Mouse (Mus musculus): ENCODE results near the gene Mcu.

Gene Mcu

GRCm38 (mm10) chr10:59517201-59517600 is 99.3 kb downstream of the Mcu start:
- Histone ChIP-seq H3K9me3 (ENCODE audit: low read length) (no peaks in the 10 kb centered on the region), H3K4me1 (replicated peaks; ENCODE audit: low read depth, low read length) (0 out of 2 replicates have a peak, but pooled peaks cover 4% of the 10 kb centered on the region), H3K4me3 (replicated peaks; ENCODE audit: low read length) (no peak overlapping the region), H3K27me3 (ENCODE audit: insufficient read depth, low read length) (no peaks in the 10 kb centered on the region), H3K36me3 (ENCODE audit: insufficient read depth, low read length) (no peaks in the 10 kb centered on the region)
- TF ChIP-seq NANOG (IDR thresholded peaks at IDR 0.05; ENCODE audit: borderline replicate concordance, low read length) (no peak), POU5F1 (IDR thresholded peaks at IDR 0.05; ENCODE audit: borderline replicate concordance, low read length) (no peak), CTCF (conservative IDR thresholded peaks at IDR 0.05; ENCODE audit: low read length) (no peak)

GRCm38 (mm10) chr10:59514739-59515464 is 101.6 kb downstream of the Mcu start:
- H3K4me3 ChIP-seq (replicated peaks; ENCODE audit: low read length): no peak overlapping the region
- H3K27me3 ChIP-seq (ENCODE audit: insufficient read depth, low read length): no peaks in the 10 kb centered on the region
- H3K36me3 ChIP-seq (ENCODE audit: insufficient read depth, low read length): no peaks in the 10 kb centered on the region
- H3K9me3 ChIP-seq (ENCODE audit: low read length): no peaks in the 10 kb centered on the region
- TF ChIP-seq POU5F1 (IDR thresholded peaks at IDR 0.05; ENCODE audit: borderline replicate concordance, low read length): no peak
- H3K4me1 ChIP-seq (replicated peaks; ENCODE audit: low read depth, low read length): 0 out of 2 replicates have a peak, but pooled peaks cover 4% of the 10 kb centered on the region

GRCm38 (mm10) chr10:59512173-59512572 is 104.3 kb downstream of the Mcu start:
- Histone ChIP-seq H3K4me3 (replicated peaks; ENCODE audit: low read length) (no peak overlapping the region), H3K4me1 (replicated peaks; ENCODE audit: low read depth, low read length) (0 out of 2 replicates have a peak, but pooled peaks cover 4% of the 10 kb centered on the region), H3K9me3 (ENCODE audit: low read length) (no peaks in the 10 kb centered on the region), H3K36me3 (ENCODE audit: insufficient read depth, low read length) (no peaks in the 10 kb centered on the region), H3K27me3 (ENCODE audit: insufficient read depth, low read length) (no peaks in the 10 kb centered on the region)
- no peak for TF ChIP-seq POU5F1 (IDR thresholded peaks at IDR 0.05; ENCODE audit: borderline replicate concordance, low read length)
- no peak for TF ChIP-seq NANOG (IDR thresholded peaks at IDR 0.05; ENCODE audit: borderline replicate concordance, low read length)
- TF ChIP-seq CTCF (conservative IDR thresholded peaks at IDR 0.05; ENCODE audit: low read length): no peak

- Histone ChIP-seq H3K27me3 (ENCODE audit: insufficient read depth, low read length) (no peaks in the 10 kb centered on the region), H3K4me1 (replicated peaks; ENCODE audit: low read depth, low read length) (0 out of 2 replicates have a peak, but pooled peaks cover 4% of the 10 kb centered on the region), H3K9me3 (ENCODE audit: low read length) (no peaks in the 10 kb centered on the region), H3K36me3 (ENCODE audit: insufficient read depth, low read length) (no peaks in the 10 kb centered on the region), H3K4me3 (replicated peaks; ENCODE audit: low read length) (no peak overlapping the region)
- TF ChIP-seq POU5F1 (IDR thresholded peaks at IDR 0.05; ENCODE audit: borderline replicate concordance, low read length) (no peak), CTCF (conservative IDR thresholded peaks at IDR 0.05; ENCODE audit: low read length) (no peak)
Measured at GRCm38 (mm10) chr10:59511427-59511963, 105.0 kb downstream of the Mcu start.

- no peak overlapping the region for H3K4me3 ChIP-seq (replicated peaks; ENCODE audit: low read length)
- no peaks in the 10 kb centered on the region for H3K9me3 ChIP-seq (ENCODE audit: low read length)
- no peaks in the 10 kb centered on the region for H3K36me3 ChIP-seq (ENCODE audit: insufficient read depth, low read length)
- TF ChIP-seq NANOG (IDR thresholded peaks at IDR 0.05; ENCODE audit: borderline replicate concordance, low read length) (no peak), POU5F1 (IDR thresholded peaks at IDR 0.05; ENCODE audit: borderline replicate concordance, low read length) (no peak), CTCF (conservative IDR thresholded peaks at IDR 0.05; ENCODE audit: low read length) (no peak)
- 0 out of 2 replicates have a peak, but pooled peaks cover 3% of the 10 kb centered on the region for H3K4me1 ChIP-seq (replicated peaks; ENCODE audit: low read depth, low read length)
- no peaks in the 10 kb centered on the region for H3K27me3 ChIP-seq (ENCODE audit: insufficient read depth, low read length)
Measured at GRCm38 (mm10) chr10:59510713-59511426, 105.6 kb downstream of the Mcu start.

GRCm38 (mm10) chr10:59509197-59509596 is 107.3 kb downstream of the Mcu start:
- no peaks in the 10 kb centered on the region for H3K27me3 ChIP-seq (ENCODE audit: insufficient read depth, low read length)
- no peak overlapping the region for H3K4me3 ChIP-seq (replicated peaks; ENCODE audit: low read length)
- H3K36me3 ChIP-seq (ENCODE audit: insufficient read depth, low read length): no peaks in the 10 kb centered on the region
- TF ChIP-seq NANOG (IDR thresholded peaks at IDR 0.05; ENCODE audit: borderline replicate concordance, low read length) (no peak), CTCF (conservative IDR thresholded peaks at IDR 0.05; ENCODE audit: low read length) (no peak), POU5F1 (IDR thresholded peaks at IDR 0.05; ENCODE audit: borderline replicate concordance, low read length) (no peak)
- no peaks in the 10 kb centered on the region for H3K4me1 ChIP-seq (replicated peaks; ENCODE audit: low read depth, low read length)
- H3K9me3 ChIP-seq (ENCODE audit: low read length): no peaks in the 10 kb centered on the region

- peaks cover 22% of the 10 kb centered on the region for H3K4me1 ChIP-seq (replicated peaks; ENCODE audit: low read depth, low read length)
- H3K9me3 ChIP-seq (ENCODE audit: low read length): no peaks in the 10 kb centered on the region
- H3K4me3 ChIP-seq (replicated peaks; ENCODE audit: low read length): no peak overlapping the region
- TF ChIP-seq POU5F1 (IDR thresholded peaks at IDR 0.05; ENCODE audit: borderline replicate concordance, low read length): no peak
- no peak for TF ChIP-seq NANOG (IDR thresholded peaks at IDR 0.05; ENCODE audit: borderline replicate concordance, low read length)
- TF ChIP-seq CTCF (conservative IDR thresholded peaks at IDR 0.05; ENCODE audit: low read length): no peak
- no peaks in the 10 kb centered on the region for H3K27me3 ChIP-seq (ENCODE audit: insufficient read depth, low read length)
- no peaks in the 10 kb centered on the region for H3K36me3 ChIP-seq (ENCODE audit: insufficient read depth, low read length)
Measured at GRCm38 (mm10) chr10:59506711-59507110, 109.8 kb downstream of the Mcu start.

- Histone ChIP-seq H3K4me3 (replicated peaks; ENCODE audit: low read length) (no peak overlapping the region), H3K4me1 (replicated peaks; ENCODE audit: low read depth, low read length) (peaks cover 31% of the 10 kb centered on the region), H3K27me3 (ENCODE audit: insufficient read depth, low read length) (no peaks in the 10 kb centered on the region), H3K36me3 (ENCODE audit: insufficient read depth, low read length) (no peaks in the 10 kb centered on the region), H3K9me3 (ENCODE audit: low read length) (no peaks in the 10 kb centered on the region)
- TF ChIP-seq POU5F1 (IDR thresholded peaks at IDR 0.05; ENCODE audit: borderline replicate concordance, low read length): no peak
- TF ChIP-seq NANOG (IDR thresholded peaks at IDR 0.05; ENCODE audit: borderline replicate concordance, low read length): no peak
- no peak for TF ChIP-seq CTCF (conservative IDR thresholded peaks at IDR 0.05; ENCODE audit: low read length)
Measured at GRCm38 (mm10) chr10:59504291-59504690, 112.2 kb downstream of the Mcu start.

All from E14TG2a.4 (cell line).